Mouse (Mus musculus) layer of hippocampus, adult 8-10 months (tissue): ENCODE measurements around the gene Myrip. TPM values are rescaled to one million over a fixed set of nuclear protein-coding genes. Genes with fewer than 3 reads are reported as not detected.
"Not testable (repeated sequence)": the region's sequence is repeated elsewhere in the genome, so short reads cannot be mapped to it uniquely, and the experiment has no call there.

Experiments
- DNase-seq, 2 experiments: peaks; one replicate each; pipeline ENCODE4 v3.0.0; 2022; ENCODE audit warnings: low spot score in 2 of 2
- total RNA-seq, 4 experiments: library from RNA; stranded (reverse); gene quantifications; 2 replicates each; pipeline ENCODE4 v1.2.4; 2022

The Myrip gene
- 10 to 100 TPM; 45.8 to 63.9 (median 55.6) TPM for total RNA-seq

DNA sequence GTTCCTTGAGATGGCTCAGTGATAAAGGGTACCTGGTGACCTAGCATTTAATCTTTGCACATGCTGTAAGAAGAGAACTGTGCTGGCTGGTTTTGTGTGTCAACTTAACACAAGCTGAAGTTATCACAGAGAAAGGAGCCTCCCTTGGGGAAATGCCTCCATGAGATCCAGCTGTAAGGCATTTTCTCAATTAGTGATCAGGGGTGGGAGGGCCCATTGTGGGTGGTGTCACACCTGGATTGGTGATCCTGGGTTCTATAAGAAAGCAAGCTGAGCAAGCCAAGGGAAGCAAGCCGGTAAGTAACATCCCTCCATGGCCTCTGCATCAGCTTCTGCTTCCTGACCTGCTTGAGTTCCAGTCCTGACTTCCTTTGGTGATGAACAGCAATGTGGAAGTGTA lies at the start of gene Myrip:
TSS of gene Myrip (plus strand) at position 301 of the 400 bp plus-strand sequence.
- DNase-seq = not testable (repeated sequence)

DNA sequence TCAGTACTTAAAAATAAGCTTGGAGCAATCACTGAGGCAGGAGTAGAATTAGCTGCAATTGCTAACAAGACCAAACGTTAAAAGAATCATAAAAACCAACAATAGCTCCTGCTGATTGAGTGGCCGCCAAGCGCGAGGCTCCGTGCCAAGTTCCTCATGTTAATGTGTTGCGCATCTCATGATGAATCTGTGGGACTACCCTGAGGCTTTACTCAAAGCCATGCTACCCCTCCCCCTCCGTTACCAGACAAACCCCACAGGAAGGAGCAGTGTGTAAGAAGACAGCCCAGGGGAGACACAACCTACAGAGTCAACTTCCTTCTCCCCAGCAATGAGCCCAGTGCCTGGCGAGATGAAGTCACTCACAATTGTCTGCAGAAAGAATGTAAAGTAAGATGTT lies 41.5 kb upstream of the Myrip start:
- DNase-seq = peak; percentile 44 to 72

DNA sequence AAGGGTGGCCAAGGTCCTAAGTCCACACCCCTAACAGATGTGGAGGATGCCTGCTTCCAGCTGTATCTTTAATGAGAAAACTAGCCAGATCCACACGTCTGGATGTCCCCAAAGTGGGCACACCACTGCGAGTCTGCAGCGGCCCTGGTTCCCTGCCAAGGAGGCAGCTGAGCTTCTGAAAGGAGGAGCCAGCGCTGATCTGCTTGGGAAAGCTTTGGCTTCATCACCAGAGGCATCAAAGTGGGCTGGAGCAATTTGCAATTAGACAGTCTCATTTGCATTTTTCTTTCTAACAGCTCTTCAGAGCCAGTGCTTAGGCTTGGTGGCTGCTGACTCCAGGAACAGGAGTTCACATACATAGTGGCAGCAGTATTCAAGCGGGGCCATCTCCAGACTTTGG lies 37.3 kb upstream of the Myrip start:
- DNase-seq = peak; percentile 38 to 52

DNA sequence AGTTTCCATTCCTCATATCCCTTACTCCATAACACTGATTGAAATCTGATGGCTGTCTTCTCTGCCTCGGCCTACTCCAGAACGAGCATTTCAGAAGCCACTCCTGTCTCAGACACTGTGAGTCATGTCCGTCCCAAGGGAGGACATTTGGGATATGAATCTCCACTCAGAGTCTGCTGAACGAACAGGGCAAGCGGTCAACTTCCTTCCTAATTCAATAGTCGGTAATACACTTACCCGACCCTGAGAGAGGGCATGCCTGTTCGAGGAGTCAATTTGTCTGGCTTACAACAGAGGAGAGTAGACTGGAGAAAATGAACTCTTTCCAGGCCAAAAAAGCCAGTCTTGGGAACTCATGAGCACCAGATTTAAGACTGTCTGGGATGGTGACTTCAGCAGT lies 28.2 kb upstream of the Myrip start:
- no peak for DNase-seq

DNA sequence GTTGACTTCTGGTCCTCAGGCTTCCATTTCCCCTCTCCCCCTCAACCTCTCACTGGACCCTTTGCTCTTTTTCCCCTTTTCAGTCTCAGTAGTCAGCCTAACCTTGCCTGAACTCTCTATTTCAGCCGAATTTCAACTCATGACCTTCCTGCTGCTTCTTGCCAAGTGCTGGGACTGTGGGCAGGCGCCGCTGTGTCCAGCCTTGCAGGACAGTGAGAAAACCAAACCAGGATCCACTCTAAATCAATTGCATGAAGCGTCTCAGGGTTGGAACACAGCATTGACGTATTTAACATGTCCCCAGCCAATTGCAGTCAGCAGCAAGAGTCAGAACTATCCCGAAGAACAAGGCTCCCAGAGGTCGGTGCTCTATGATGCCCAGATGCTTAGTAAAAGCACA lies 26.1 kb upstream of the Myrip start:
- no peak for DNase-seq

DNA sequence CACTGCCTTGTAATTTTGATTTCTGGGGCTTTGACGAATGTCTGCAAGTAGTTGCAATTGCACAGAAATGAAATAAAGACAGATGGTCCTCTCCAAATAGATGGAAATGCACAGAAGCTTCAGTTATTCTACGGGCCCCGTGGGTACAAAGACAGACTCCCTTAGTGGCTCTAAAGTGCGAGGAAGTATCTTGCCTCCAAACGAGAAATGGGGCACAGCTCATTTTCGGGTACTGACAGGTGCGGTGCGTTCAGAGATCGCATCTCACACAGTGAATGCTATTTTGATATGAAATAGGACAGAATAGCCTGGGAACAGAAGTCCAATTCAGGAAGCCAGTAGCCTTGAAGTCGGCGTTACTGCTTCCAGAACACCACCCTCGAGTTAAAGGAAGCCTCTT lies 20.2 kb upstream of the Myrip start:
- peak; percentile 26 to 28 for DNase-seq

DNA sequence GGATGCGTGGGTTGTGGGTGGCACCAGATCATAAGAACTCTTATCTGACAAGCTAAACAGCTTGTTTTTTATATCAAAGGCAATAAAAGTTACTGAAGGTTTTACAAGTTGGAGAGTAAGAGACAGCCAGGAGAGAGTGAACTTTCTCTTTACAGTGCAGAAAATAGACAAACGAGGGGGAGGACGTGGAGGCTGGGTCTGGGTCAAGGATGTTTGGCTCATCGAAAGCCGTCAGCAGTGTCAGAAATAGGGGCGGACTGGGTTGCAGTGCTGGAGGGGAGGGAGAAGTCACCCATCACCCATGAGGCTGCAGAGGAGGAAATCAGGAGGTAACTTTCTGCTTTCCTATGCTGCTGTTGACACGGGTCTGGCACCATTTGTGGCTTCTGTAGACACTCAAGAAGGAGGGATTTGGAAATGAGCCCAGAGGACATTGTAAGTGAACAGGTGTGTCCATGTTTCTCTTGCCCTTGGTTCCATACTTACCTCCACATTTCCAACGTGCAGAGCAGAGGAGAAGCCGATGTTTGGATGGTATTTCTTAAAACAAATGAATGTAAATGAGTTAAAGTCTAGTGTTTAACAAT lies 18.8 kb upstream of the Myrip start:
- no peak for DNase-seq

DNA sequence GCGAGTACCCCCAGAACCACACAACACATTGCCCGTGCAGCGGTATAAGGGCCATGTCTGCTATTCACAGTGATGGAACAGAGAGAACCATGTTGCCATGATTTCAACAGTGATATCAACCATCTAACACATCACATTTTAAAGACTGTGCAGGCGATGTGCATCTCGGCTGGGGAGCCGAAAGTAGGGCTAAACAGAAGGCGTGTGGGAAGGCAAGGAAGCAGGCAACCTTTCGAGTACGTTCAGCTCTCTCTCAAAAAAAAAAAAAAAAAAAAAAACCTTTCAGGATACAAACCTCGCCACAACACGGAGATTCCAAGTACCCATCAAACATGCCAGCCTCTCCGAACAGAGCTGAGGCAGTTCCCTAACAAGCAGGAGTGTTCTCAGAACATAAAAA lies 17.8 kb upstream of the Myrip start:
- peak; percentile 35 to 44 for DNase-seq

DNA sequence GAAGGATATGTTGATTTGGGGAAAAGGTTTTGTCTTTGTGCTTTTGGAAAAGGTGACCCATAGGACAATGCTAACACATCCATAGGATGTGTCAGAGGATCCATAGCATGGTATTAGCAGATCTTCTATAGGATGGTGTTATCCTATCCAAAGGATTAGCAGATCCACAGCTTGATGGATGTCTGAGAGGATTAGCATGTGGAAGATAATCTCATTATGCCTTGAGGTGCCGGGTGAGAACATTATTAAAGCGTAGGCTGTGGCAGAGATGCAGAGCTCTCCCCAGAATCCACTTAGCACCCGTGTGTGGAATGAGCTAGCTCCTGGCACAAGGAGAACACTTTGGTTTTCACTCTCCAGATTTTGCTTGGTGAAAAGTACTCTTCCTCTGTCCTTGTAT lies 13.3 kb upstream of the Myrip start:
- no peak for DNase-seq

DNA sequence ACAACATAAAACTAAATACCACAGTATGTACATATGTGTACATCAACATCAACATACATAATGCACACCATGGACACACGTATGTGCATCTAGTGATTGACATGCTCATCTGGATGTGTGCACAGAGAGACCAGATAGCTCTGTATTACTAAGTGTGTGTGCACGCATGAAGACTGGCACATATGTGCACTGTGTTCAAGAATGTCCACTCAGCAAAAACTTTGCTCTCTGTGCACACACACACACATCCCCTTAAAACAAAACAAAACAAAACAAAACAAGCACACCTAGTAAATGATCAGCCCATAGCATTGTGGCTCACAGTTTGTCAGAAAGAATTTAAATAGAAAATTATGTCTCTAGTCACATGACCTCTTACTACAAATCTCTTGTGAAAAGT lies 10.9 kb upstream of the Myrip start:
- DNase-seq = no peak

DNA sequence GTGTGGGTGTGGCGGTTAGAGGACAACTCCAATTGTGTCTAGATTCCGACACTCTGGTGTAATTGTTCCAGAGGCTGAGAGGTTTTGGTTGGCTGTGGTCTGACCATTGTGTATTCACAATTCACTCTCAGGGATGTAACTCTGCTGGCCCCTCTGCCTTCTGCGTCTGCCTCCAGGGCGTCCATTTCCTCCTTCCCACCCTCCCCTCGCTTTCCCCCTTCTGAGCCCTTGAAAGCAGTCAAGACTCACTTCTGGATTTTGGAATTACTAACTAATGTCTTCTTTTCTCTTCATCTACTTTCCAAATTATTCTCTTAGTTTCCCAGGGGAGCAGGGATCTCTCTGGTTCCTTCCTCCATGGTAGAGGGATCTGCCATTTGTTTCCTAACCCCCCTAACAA lies 8.8 kb upstream of the Myrip start:
- DNase-seq = no peak

DNA sequence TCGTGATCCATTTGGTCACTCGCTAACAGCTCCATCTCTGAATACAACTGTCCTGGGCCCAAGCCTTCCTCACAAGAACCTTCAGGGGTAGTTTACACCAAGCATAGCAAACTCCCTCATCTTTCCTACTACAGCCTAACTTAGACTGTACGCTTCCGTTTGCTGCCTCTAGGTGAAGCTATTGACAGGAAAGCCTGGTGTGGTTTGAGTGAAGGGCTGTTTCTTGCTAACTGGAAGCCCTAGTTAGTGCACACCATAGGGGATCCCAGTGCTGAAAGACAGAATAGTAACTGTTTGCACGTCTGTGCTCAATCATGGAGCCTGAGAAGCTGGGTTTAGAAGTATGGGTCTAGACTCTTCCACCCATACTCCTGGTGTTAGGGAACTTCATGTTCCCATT lies 5.8 kb upstream of the Myrip start:
- DNase-seq = no peak

DNA sequence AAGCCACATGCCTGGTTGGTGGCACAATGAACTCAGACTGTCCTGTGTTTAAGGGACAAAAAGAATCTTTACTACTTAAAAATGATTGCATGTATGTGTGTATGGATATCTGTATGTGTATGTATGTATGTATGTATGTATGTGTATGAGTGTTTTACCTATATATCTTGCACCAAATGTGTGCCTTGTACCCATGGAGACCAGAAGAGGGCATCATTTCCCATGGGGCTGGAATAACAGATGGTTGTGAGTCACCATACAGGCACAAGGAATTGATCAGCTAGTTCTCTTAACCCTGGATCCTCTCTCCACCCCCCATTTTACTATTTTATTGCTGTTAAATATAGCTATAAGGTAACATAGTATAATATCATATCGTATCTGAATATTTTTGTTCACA lies 4.4 kb upstream of the Myrip start:
- no peak for DNase-seq

DNA sequence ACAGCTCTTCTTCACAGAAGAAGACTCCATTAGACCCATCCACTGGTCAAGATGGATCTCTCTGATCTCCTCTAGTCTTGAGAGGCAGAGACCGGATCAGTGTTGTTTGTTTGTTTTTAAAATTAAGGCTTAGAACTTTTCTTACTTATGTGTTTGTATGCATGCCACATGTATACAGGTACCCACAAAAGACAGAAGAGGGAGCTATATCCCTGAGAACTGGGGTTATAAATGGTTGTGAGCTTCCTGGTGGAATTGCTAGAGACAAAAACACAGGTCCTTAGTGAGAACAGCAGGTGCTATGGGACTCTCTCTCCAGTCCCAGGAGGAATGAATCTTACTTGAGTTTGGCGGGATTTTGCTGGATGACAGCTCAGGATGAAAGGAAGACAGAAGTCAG lies 1.9 kb upstream of the Myrip start:
- no peak for DNase-seq

DNA sequence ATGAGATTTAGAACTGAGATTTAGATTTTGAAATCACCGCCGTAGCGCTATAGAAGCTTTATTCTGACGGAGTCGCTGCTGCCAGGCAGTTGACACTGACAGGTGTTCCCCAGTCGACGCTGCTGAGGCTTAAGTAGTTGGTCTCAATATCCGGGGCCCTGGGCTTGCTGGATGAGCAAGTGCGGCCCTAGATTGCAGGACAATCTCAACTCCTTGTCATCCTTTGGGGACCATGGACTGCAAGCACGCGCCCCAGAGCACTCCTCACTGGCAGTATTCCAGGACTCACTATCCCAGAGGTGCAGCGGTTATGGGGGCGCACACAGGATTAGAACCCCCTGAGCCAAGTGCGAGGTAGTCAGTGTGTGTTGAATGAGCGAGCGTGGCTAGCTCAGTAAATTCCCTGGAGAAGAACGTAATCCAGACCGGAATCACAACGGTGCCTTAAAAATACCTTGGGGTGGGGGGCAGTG lies 1.7 kb downstream of the Myrip start:
- DNase-seq = no peak

DNA sequence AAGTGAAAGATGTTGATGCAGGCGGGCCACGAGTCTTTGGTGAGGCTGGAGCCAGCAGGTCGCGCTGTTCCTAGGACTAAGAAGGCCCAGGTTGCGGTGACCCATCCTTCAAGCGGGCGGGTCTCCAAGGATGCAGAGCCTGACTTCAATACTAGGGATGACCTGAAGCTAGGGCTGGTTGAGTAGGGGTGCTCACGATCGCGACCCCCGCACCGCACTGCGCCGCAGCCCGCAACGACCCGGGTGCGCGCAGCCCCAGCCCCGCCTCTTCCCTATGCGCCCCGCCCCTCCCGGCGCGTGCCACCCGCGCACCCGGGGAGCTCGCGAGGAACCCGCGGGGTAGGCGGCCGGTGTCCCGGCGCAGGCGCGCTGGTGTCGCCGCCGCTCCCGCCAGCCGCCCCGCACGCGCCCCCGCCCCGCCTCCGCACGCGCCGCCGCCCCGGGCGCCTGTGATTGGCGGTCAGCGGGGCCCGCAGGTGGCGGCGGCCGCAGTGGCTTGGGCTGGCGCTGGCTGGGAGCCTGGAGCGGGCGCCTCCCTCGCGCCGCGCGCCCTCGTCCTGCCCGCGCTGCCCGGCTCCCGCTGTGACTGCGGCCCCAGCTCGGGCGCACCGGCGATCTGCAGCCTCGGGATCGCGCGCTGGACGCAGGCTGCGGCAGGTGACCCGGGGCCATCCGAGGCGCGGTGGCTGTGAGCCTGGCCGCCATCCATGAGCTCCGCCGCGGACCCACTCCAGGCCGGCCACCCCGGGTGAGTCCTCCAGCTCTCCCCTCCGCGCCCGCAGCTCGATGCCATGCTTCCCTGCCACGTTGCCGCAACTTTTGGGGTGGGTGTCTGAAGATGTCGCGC lies 2.4 kb downstream of the Myrip start:
- DNase-seq = peak; percentile 51 to 75

DNA sequence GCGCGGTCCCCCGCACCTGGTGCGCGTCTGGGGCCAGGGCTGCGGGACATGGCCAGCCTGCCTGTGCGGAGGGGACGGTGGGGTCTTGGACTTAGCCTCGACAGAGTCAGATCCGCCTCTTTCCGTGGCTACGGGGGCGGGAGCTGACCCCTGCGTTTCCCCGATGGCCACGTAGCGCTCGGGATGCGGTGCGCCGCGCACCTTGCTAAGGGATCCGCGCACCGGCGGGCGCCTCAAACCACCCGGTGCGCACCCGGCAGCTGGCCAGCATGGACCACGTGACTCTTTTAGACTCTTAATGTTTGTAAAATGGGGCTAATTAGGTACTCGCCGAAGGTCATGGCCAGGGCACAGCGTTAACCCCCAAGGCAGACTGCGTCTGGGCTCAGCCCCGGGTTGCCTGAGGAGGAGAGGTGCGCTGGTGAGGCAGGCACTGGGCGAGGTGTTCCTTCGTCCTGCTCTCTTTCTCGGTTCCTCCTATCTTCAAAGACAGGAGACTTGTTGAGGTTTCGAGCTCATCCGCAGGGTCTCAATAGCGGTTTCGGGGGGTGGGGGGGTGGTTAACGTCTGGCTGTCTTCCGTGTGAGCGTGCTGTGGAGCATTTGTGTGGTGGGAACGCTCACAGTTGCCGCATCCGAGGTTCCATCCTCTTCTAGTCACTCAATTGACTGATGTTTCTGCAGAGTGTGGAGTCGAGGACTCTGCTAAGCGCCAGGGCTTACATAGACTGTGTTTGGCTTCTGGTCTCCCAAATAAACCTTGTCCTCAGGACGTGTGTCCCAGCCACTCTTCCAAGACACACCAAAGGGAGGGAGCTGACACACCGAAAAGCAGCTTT lies 3.2 kb downstream of the Myrip start:
- peak; percentile 29 to 38 for DNase-seq

DNA sequence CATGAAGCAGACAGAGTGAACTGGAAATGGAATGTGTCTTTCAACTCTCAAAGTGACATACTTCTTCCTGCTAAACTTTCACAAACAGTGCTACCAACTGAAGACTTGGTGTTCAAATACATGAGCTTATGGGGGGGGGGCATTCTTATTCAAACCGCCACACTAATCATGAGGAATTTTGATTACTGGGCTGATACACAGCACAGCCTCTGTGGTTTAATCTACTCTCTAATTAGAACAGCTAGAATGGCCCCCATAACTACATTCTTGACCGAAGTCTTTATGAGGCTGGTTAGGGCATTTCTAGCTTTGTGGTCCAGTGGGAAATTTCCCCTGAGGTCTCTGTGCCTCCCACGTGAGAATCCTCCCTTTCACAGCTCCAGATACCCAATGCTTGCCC lies 13.9 kb downstream of the Myrip start:
- no peak for DNase-seq

DNA sequence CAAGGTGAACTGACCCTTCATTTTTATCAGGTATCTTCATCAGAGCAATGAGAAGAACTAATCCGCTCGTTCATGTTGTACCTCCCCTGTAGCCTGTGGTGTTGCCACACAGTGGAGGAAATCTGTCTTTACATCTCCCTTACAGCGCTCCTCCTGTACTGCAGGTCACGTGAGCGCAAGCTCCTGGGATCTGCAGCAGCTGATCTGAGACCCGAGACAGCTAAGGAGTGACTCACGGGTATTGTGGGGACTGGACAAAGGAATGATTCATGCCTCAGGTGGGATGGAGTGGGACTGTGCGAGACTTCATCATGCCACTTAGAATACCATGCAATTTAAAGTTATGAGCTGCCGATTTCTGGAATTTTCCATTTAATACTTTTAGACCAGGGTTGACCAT lies 17.8 kb downstream of the Myrip start:
- no peak for DNase-seq

DNA sequence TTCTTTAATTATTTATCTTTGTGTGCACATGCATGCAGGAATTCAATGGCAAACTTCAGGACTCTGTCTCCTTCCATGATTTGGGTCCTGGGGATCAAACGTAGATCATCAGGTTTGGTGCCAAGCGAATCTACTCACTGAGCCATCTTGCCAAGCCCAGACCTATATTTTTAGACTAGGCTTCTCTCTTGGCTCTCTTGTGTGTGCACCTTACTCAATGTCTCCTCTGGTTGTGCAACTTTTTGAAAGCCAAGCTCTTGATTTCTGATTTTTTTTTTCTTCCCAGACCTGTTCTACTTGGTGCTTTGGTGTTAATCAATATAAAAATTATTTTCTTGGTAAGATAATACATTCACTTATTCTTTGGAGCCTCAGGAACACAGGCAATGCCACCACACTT lies 19.3 kb downstream of the Myrip start:
- no peak for DNase-seq

DNA sequence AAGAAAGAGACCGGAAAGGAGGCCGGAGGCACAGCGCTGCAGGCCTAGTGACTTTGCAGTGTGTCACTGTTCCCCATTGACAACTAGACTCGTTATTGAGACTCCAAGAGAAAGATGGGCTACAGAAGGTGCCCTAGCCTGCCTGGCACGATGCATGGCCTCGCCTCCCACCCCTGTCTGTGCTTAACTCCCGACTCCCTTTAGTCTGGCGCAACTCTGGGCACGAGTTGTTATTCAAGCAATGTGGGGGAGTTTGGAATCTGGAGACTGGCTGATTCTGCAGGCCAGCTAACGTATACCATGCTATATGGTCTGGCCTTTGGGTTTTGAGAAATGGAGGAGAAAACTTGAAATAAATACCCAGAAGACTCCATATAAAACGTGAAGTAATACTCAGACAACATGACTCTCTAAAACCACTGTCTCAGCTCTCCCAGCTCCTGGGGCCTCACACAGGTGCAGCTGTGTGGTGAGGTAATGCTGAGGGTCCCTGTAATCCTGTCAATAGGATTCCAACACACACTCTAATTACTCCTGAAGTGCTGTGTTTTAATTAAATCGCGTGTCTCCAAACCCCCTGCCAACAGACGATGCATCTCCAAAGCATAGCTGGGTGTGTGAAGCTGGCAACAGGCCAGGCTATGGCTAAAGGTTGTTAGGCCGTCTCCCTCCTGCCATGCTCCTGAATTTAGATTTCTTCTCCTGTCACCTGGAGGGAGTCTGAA lies 21.6 kb downstream of the Myrip start:
- no peak for DNase-seq
